Mouse (Mus musculus) lung, adult 18-20 months (tissue): ENCODE data around the gene Zfp644.

ENCODE experiments used
- DNase-seq, 2 experiments: peaks; one replicate each; pipeline ENCODE4 v3.0.0; 2022; ENCODE audit warnings: mixed read lengths in 2 of 2

Zfp644 gene

GRCm38 (mm10) chr5:106652790-106653328 is 44.2 kb downstream of the Zfp644 start:
- DNase-seq: no peak

DNA sequence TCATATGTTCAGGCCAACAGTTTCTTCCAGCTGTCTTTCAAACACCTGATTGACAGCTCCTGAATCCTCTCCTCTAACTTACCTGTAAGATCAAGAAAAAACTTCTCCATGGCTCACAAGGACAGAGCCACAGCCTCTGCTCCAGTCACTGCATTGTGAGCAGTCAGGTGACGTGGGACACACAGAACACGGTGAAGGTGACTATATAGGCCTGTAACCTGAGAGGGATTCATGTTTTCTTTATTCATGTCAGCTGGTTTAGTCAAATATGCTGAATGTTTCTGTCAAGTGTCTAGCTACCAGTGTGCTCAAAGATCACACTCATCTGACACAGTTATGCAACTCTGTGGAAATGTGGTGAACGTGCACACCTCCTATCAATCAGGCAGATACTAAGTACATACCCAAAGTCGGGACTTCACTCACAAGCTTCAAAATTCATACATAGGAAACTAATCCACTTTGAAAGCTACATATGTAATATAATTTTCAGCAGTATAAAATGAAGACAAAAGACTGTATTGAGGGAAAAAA is 44.8 kb downstream of the Zfp644 start:
- DNase-seq: peak in 1 of 2 experiments; percentile 23

GRCm38 (mm10) chr5:106649995-106650394 is 47.1 kb downstream of the Zfp644 start:
- DNase-seq: no peak

DNA sequence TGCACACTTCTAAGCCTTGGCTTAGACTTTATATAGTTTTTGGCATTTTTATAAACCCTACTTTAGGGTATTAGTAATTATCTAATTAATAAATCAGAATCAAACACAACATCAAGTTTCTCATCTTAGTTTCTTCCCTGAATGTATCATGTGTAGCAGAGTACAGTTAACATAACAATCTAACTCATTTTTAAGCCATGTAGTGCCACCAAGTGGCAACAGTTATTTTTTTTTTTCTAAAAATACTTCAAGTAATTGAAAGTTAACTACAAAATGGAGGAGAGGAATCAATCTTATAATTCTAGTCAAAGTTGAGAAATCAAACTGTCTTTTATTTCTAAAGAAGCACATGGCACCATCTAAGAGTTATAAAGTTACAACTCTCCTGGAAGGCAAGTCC is 47.6 kb downstream of the Zfp644 start:
- no peak for DNase-seq

GRCm38 (mm10) chr5:106643434-106643833 is 53.7 kb downstream of the Zfp644 start:
- no peak for DNase-seq

DNA sequence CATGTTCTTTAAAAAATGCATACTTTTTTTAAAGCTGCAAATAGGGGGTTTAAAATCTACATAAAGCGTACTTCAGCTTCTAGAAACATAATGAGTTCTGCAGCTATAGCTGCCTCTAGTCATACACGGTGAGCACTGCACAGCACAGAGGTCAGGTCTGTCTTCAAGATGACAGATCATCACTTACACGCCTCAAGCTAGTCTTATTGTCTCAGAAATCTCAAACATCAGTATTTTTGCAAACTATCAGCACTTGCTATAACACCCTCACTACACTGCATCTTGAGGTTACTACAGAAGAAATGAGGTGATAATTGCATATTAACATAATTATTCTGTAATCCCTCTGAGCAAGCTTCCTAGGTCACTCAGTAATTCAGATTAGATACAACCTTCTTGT is 55.2 kb downstream of the Zfp644 start:
- DNase-seq: no peak

DNA sequence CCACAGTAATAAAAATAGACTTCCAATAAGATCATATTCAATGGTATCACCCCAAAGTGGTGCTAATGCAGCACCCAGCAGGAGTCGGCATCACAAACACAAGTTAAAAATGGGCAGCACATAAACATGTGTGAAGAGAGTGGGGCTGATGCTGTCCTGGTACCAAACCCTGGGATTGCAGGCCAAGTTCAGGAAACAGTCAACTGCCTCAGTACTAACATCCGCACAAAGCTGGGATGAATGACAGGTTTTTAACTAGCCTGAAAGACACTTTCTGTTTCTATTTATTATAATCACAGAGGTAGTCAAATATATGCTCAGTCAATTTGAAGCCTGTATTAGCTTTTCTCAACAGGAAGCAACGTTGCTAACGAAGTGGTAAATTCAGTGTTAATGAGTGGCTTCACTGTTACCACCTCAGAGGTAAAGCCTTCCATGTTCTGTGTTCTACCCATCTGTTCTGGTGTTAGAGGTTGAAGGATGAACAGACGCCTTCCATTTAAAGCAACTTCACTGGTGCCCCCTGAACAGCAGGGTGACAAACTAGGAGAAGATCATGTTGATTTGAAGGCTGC is 56.8 kb downstream of the Zfp644 start:
- no peak for DNase-seq

DNA sequence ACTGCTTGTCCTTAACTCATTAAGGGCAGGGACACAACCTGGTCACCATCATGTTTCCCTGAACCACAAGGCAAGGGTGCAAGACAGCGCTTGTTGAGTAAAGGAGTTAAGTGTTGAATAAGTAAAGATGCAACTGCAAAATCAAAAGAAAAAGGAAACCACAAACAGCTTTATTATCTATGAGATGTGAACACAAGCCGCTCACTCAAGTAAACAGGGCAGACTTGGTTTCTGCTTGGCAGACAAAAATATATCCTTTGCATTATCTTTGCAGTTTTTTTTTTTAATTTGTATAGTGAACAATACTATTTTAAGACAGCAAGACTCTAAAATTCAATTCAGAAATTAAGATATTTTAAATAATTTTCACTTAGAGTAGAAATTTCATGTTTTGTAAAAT is 57.5 kb downstream of the Zfp644 start:
- DNase-seq: no peak

- peak in 1 of 2 experiments; percentile 16 for DNase-seq
These were observed 60.6 kb downstream of the Zfp644 start for GRCm38 (mm10) chr5:106636423-106636946.

DNA sequence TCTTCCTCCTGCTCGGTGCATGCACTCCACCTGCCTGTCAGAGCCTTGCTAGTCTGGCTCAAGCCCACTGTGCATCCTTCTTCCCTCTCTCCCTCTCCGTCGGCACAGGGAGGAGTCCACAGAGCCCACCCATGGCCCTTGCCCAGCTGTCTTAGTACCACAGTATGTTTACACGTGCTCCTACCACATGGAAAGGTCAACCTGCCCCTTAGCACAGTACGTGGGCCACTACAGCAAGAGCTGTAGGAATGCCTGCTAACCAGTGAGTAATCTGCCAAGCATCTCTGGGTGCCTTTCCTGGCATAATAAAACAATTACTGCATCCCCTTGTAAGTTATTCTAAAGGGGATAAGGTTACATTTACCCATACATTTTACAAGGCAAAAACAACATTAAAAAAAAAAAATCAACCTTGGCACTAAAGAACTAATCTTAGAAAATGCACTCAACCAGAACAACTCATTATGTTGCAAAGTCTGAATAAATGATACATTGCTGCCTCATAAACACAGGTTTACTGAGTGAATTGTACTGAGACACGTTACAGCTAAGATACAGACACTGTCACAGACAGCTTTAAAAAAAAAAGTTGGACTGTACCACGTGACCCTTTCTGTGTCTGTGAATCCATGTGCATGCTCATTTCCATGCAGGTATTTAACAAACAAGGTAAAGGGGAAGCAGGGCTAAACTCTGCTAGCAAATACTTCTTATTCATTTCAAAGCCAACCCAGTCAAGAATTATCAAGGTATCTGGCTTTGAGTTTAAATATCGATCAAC is 68.5 kb downstream of the Zfp644 start:
- no peak for DNase-seq

DNA sequence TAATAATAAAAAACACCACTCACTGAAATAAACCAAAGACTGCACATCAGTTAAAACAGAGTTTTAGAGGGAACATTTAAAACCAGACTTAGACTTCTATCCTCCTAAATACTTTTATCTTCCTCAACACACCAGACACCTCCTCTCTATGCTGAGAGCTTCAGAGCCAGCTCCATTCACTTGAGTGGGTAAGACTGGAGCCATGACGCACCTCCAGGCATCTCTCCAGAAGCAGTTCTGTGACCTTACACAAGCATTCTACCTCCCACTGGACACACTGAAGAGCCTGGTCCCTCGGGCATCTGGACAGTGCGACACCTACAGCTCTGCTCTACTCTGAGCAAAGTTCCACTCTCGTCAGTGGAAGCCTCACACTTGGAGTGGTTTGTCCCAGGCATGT is 73.8 kb downstream of the Zfp644 start:
- DNase-seq: no peak

DNA sequence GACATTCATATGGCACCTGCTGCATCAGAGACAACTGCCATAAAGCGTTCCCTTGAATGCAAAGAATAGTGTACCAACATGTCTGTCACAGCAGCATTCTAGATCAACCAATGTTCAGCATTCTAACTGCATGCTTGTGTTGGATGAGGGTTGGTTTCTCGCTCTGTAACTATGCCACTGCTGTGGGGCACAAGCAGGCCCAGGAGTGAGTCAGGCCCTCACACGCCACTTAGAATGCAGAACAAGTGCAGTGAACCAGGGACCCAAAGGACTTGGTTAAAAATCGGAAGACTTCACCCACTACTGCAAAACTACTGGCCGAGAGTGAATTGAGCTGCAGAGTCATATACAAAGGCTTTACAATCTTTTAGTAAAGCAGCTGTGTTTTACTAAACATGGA is 74.9 kb downstream of the Zfp644 start:
- no peak for DNase-seq

DNA sequence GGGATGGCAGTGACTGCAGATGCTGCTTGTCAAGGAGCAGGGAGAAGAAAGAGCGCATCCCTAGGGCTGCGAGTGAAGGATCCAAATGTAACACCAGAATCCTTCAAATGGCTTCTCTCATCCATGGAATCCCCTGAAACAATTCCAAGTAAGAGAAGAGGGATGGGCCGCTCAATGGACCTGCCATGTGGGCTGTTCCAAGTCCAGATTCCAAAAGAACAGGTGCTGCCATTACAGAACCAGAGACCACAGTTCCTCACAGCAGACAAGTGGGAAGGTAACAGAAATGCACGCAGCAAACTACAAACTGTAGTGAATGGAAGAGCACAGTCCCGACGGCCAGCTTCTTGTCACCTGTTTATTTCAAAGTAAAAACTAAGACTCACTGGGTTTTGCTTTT is 76.6 kb downstream of the Zfp644 start:
- DNase-seq: no peak

- no peak for DNase-seq
These were observed 82.1 kb downstream of the Zfp644 start for GRCm38 (mm10) chr5:106615006-106615405.

- DNase-seq: no peak
These were observed 82.5 kb downstream of the Zfp644 start for GRCm38 (mm10) chr5:106614570-106614969.

DNA sequence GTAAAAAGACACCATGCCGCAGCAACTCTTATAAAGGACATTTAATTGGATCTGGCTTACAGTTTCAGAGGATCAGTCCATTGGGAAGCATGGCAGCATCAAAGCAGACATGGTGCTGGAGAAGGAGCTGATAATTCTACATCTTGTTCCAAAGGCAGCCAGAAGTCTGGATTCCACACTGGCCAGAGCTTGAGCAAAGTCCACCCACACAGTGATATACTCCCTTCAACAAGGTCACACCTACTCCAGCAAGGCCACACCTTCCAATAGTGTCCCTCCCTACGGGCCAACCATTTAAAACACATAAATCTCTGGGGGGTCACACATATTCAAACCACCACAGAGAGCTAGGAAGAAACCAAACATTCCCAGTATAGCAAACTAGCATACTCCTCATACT is 84.9 kb downstream of the Zfp644 start:
- no peak for DNase-seq

- DNase-seq: no peak
These were observed 88.3 kb downstream of the Zfp644 start, which contains the start of gene Gm17304 for GRCm38 (mm10) chr5:106608798-106609197. TSS of gene Gm17304 (plus strand) at chr5:106609098.

GRCm38 (mm10) chr5:106607081-106607480 is 90.0 kb downstream of the Zfp644 start:
- DNase-seq: no peak

DNA sequence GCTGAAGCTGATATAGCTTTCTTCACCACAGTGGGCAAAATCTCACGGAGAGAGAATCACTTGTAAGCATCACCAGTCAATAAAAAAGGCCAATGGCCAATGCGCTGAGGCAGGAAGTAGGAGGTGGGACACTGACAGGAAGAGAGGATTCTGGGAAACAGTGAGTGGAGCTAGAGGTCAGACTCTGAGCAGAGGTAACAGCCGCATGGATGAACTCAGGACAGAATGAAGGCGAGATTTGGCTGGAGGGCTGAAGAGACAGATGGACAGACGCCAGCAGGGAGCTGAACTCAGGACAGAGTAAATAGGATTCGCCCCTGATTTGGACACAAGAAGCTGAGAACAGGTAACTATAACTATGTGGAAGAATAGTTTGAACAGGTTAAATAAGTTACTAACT is 92.0 kb downstream of the Zfp644 start:
- no peak for DNase-seq

GRCm38 (mm10) chr5:106604381-106604780 is 92.7 kb downstream of the Zfp644 start:
- DNase-seq: no peak

DNA sequence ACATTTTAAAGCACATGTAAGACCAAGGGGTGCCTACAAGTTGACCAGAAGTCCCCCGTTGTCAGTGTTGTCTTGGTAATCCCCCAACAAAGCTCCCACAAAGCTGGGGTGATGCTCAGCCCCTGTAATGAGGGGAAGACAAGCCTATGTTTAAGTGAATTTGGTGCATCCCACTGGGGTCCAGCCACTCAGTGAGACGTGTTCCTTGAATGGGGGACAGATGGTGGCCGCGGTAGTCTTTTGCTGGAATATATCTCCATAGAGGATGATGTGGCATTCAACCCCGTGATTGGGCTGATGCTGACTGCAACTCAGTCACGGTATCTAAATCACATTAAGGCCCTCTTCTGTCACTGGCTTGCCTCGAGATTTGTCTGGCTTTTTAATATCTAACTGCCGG is 97.6 kb downstream of the Zfp644 start:
- no peak for DNase-seq

- DNase-seq: no peak
These were observed 99.6 kb downstream of the Zfp644 start for GRCm38 (mm10) chr5:106597472-106597871.

GRCm38 (mm10) chr5:106594388-106594787 is 102.7 kb downstream of the Zfp644 start:
- no peak for DNase-seq

DNA sequence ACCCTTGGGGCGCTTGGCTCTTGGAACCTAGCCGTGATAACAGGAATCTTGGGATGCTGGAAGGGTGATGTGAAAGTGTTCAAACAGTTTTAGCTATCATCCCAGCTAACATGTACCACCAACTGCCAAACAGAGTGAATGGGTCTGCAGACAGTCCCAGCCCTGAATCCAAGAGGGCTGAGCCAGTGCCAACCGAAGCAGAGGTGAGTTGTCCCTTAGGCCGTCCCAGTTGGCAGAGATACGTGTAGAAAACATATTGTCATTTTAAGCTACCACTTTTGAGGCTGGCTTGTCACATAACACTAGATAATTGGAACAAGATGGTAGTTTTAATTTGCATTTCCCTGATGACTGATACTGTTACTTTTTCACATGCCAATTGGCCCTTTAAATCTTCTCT is 106.4 kb downstream of the Zfp644 start:
- DNase-seq: no peak
